Mouse (Mus musculus): ENCODE measurements at regions not wholly inside any gene's neighbourhood (a gene's known extent, or its start where the extent isn't known, plus 50 kb on each side); places are given as distances from the start of the nearest gene placed in this dataset.
A peak's percentile ranks its signal among the peaks of the same experiment; 100 is the strongest.

GRCm38 (mm10) chr19:21991413-21991812, 147.4 kb upstream of the Trpm3 start:
- ATAC-seq (ENCODE audit: insufficient read depth) (no peak), DNase-seq (no peak)
- no peaks in the 10 kb centered on the region for H3K9me3 ChIP-seq (ENCODE audit: low read depth, low read length)
- no peak overlapping the region for H3K27ac ChIP-seq (ENCODE audit: low read depth)
- no peak overlapping the region for H3K4me3 ChIP-seq (ENCODE audit: low read depth, low read length)
- H3K4me1 ChIP-seq (ENCODE audit: insufficient read depth), result no peaks in the 10 kb centered on the region
- no peaks in the 10 kb centered on the region for H3K27me3 ChIP-seq (ENCODE audit: insufficient read depth, low read length)
- no peak for TF ChIP-seq CTCF (IDR thresholded peaks at IDR 0.05; ENCODE audit: low read depth)
- H3K9ac ChIP-seq, result no peak overlapping the region
- H3K4me2 ChIP-seq, result no peak overlapping the region
- no peaks in the 10 kb centered on the region for H3K36me3 ChIP-seq (ENCODE audit: insufficient read depth)

GRCm38 (mm10) chr19:21999621-22000020, 139.2 kb upstream of the Trpm3 start:
- Histone ChIP-seq H3K4me2 (no peak overlapping the region), H3K9ac (no peak overlapping the region), H3K9me3 (ENCODE audit: low read depth, low read length) (no peaks in the 10 kb centered on the region), H3K27ac (ENCODE audit: low read depth) (no peak overlapping the region), H3K27me3 (ENCODE audit: insufficient read depth, low read length) (no peaks in the 10 kb centered on the region), H3K36me3 (ENCODE audit: insufficient read depth) (no peaks in the 10 kb centered on the region), H3K4me3 (ENCODE audit: low read depth, low read length) (no peak overlapping the region), H3K4me1 (ENCODE audit: insufficient read depth) (no peaks in the 10 kb centered on the region)
- TF ChIP-seq CTCF (IDR thresholded peaks at IDR 0.05; ENCODE audit: low read depth), result no peak
- DNase-seq, result no peak
- WGBS, result 82% methylated on average over 5 of the region's 5 CpGs
- no peak for ATAC-seq (ENCODE audit: insufficient read depth)

- Histone ChIP-seq H3K4me2 (no peak overlapping the region), H3K9me3 (ENCODE audit: low read depth, low read length) (no peaks in the 10 kb centered on the region), H3K36me3 (ENCODE audit: insufficient read depth) (no peaks in the 10 kb centered on the region), H3K27me3 (ENCODE audit: insufficient read depth, low read length) (no peaks in the 10 kb centered on the region), H3K27ac (ENCODE audit: low read depth) (no peak overlapping the region), H3K4me3 (ENCODE audit: low read depth, low read length) (no peak overlapping the region), H3K4me1 (ENCODE audit: insufficient read depth) (no peaks in the 10 kb centered on the region), H3K9ac (no peak overlapping the region)
- WGBS, result 81% methylated on average over 13 of the region's 13 CpGs
- no peak for TF ChIP-seq CTCF (IDR thresholded peaks at IDR 0.05; ENCODE audit: low read depth)
- ATAC-seq (ENCODE audit: insufficient read depth) (no peak), DNase-seq (no peak)
These were observed 130.6 kb upstream of the Trpm3 start for GRCm38 (mm10) chr19:22008053-22008935.

- H3K36me3 ChIP-seq (ENCODE audit: insufficient read depth), result no peaks in the 10 kb centered on the region
- H3K4me1 ChIP-seq (ENCODE audit: insufficient read depth), result no peaks in the 10 kb centered on the region
- DNase-seq (no peak), ATAC-seq (ENCODE audit: insufficient read depth) (no peak)
- no peaks in the 10 kb centered on the region for H3K27me3 ChIP-seq (ENCODE audit: insufficient read depth, low read length)
- H3K9me3 ChIP-seq (ENCODE audit: low read depth, low read length), result no peaks in the 10 kb centered on the region
- no peak for TF ChIP-seq CTCF (IDR thresholded peaks at IDR 0.05; ENCODE audit: low read depth)
- WGBS, result 67% methylated on average over 5 of the region's 5 CpGs
- H3K4me3 ChIP-seq (ENCODE audit: low read depth, low read length), result no peak overlapping the region
- no peak overlapping the region for H3K27ac ChIP-seq (ENCODE audit: low read depth)
- H3K4me2 ChIP-seq, result no peak overlapping the region
- H3K9ac ChIP-seq, result no peak overlapping the region
These were observed 128.6 kb upstream of the Trpm3 start for GRCm38 (mm10) chr19:22010239-22010638.

GRCm38 (mm10) chr19:22015854-22016610, 122.8 kb upstream of the Trpm3 start:
- no peaks in the 10 kb centered on the region for H3K9me3 ChIP-seq (ENCODE audit: low read depth, low read length)
- TF ChIP-seq CTCF (IDR thresholded peaks at IDR 0.05; ENCODE audit: low read depth), result no peak
- no peaks in the 10 kb centered on the region for H3K4me1 ChIP-seq (ENCODE audit: insufficient read depth)
- H3K9ac ChIP-seq, result no peak overlapping the region
- H3K36me3 ChIP-seq (ENCODE audit: insufficient read depth), result no peaks in the 10 kb centered on the region
- H3K4me2 ChIP-seq, result no peak overlapping the region
- no peak overlapping the region for H3K27ac ChIP-seq (ENCODE audit: low read depth)
- ATAC-seq (ENCODE audit: insufficient read depth) (no peak), DNase-seq (no peak)
- H3K27me3 ChIP-seq (ENCODE audit: insufficient read depth, low read length), result no peaks in the 10 kb centered on the region
- 88% methylated on average over 3 of the region's 3 CpGs for WGBS
- no peak overlapping the region for H3K4me3 ChIP-seq (ENCODE audit: low read depth, low read length)

GRCm38 (mm10) chr19:22017425-22017824, 121.4 kb upstream of the Trpm3 start:
- Histone ChIP-seq H3K4me1 (ENCODE audit: insufficient read depth) (no peaks in the 10 kb centered on the region), H3K27ac (ENCODE audit: low read depth) (no peak overlapping the region), H3K9me3 (ENCODE audit: low read depth, low read length) (no peaks in the 10 kb centered on the region), H3K9ac (no peak overlapping the region), H3K36me3 (ENCODE audit: insufficient read depth) (no peaks in the 10 kb centered on the region), H3K4me3 (ENCODE audit: low read depth, low read length) (no peak overlapping the region), H3K27me3 (ENCODE audit: insufficient read depth, low read length) (no peaks in the 10 kb centered on the region), H3K4me2 (no peak overlapping the region)
- DNase-seq (peak; percentile 2), ATAC-seq (ENCODE audit: insufficient read depth) (no peak)
- TF ChIP-seq CTCF (IDR thresholded peaks at IDR 0.05; ENCODE audit: low read depth), result no peak
- 75% methylated on average over 2 of the region's 2 CpGs for WGBS

- no peak overlapping the region for H3K4me2 ChIP-seq
- H3K27ac ChIP-seq (ENCODE audit: low read depth), result no peak overlapping the region
- H3K4me1 ChIP-seq (ENCODE audit: insufficient read depth), result no peaks in the 10 kb centered on the region
- no peaks in the 10 kb centered on the region for H3K9me3 ChIP-seq (ENCODE audit: low read depth, low read length)
- H3K4me3 ChIP-seq (ENCODE audit: low read depth, low read length), result no peak overlapping the region
- DNase-seq (no peak), ATAC-seq (ENCODE audit: insufficient read depth) (no peak)
- TF ChIP-seq CTCF (IDR thresholded peaks at IDR 0.05; ENCODE audit: low read depth), result no peak
- H3K27me3 ChIP-seq (ENCODE audit: insufficient read depth, low read length), result no peaks in the 10 kb centered on the region
- H3K9ac ChIP-seq, result no peak overlapping the region
- H3K36me3 ChIP-seq (ENCODE audit: insufficient read depth), result no peaks in the 10 kb centered on the region
These were observed 111.3 kb upstream of the Trpm3 start for GRCm38 (mm10) chr19:22027577-22027976.

All from lung, embryonic 14.5 days (tissue).